In the genomic region with DNA sequence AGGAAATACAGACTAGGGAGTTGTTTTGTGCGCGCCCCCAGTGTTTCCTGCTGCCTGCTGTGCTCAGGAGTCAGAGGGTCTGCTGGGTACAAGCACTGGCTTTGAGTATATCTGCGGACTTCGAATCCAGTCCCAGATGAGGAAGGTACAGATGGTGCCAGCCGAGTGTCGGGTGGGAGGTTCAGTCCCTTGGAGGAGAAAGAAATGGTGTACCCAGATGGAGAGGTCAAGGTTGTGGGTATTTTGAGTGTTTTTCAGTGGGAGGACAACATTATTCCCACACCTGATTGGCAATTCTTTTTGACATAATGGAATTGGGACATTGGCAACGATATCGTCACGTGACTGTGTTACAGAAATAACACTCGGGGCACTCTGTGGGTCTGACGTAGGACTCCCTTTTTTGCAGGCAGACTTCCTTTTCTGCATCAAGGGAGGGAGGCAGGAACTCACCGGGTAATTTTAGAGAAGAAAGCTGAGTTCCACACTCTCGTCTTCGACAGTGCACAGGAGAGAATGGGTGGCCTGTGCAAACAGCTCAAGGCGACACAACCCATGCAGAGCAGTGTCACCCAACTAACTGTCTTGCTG, we compare ENCODE assay signal across 21 mouse cellular contexts. TPM values are rescaled to one million over a fixed set of nuclear protein-coding genes. Genes with fewer than 3 reads are reported as not detected.
DNase-seq lines count a peak whose midpoint lies in the region; ATAC-seq lines count a peak whose summit lies in the region.
"Had no signal": no experiment of that assay in that cellular context is flagged by ENCODE, and none has a peak within 500 bp of the region (broad histone marks: within the 10 kb centered on the region; RNA-seq: fewer than 3 reads in every experiment).

No protein-coding gene starts in this region.

- no peaks in the 10 kb centered on the region for H3K27me3 ChIP-seq in hindbrain, embryonic 14.5 days (ENCODE audit: control insufficient read depth, insufficient read depth, low read length)
- H3K27me3 ChIP-seq: embryonic facial prominence, embryonic 12.5 days; heart, embryonic 15.5 days had no signal

- DNase-seq in layer of hippocampus, adult 9-11 months, result peak; percentile 23
- DNase-seq in layer of hippocampus, adult 8-10 months (ENCODE audit: low spot score in 2 of 2), result no peak
- peak; percentile 6 to 9 for DNase-seq in heart, postnatal 10 days
- DNase-seq in right cerebral cortex, postnatal 10 days (ENCODE audit: low spot score in 2 of 2), result peak; percentile 34 to 47
- no peak for DNase-seq in lung, adult 18-20 months
- no peak for DNase-seq in hindbrain, embryonic 14.5 days (ENCODE audit: low spot score)
- DNase-seq: adrenal gland, adult 2 months; cerebellum, adult 18-20 months; kidney, postnatal 10 days; liver, postnatal 0 days; lung, postnatal 36 days; thymus, adult 18-20 months had no signal

- no peak overlapping the region for H3K27ac ChIP-seq in hindbrain, embryonic 14.5 days
- H3K27ac ChIP-seq: embryonic facial prominence, embryonic 12.5 days; heart, embryonic 15.5 days had no signal

- WGBS in hindbrain, embryonic 14.5 days, result 87% methylated on average over 15 of the region's 15 CpGs

- H3K4me1 ChIP-seq in hindbrain, embryonic 14.5 days (replicated peaks; ENCODE audit: control insufficient read depth, insufficient read depth, low read length), result no peaks in the 10 kb centered on the region
- H3K4me1 ChIP-seq: embryonic facial prominence, embryonic 12.5 days; heart, embryonic 15.5 days had no signal

- H3K9me3 ChIP-seq in hindbrain, embryonic 14.5 days (ENCODE audit: control insufficient read depth, low read length), result no peaks in the 10 kb centered on the region
- H3K9me3 ChIP-seq: embryonic facial prominence, embryonic 12.5 days; heart, embryonic 15.5 days had no signal

- no peak overlapping the region for H3K4me2 ChIP-seq in hindbrain, embryonic 14.5 days (replicated peaks)
- H3K4me2 ChIP-seq: embryonic facial prominence, embryonic 12.5 days; heart, embryonic 15.5 days; midbrain, embryonic 11.5 days had no signal

- H3K9ac ChIP-seq in hindbrain, embryonic 14.5 days, result no peak overlapping the region
- H3K9ac ChIP-seq: embryonic facial prominence, embryonic 12.5 days; heart, embryonic 15.5 days; liver, postnatal 0 days had no signal

- ATAC-seq in granulocyte monocyte progenitor cell, adult 5-6 weeks (replicated peaks; ENCODE audit: poor library complexity, severe bottlenecking), result peak; percentile 62; the same call in 1 of the 2 replicates
- ATAC-seq in hindbrain, embryonic 14.5 days (ENCODE audit: low FRiP score), result no peak
- ATAC-seq: CD4-positive, CD25-positive, alpha-beta regulatory T cell, adult 4 months; liver, postnatal 0 days had no signal

- no peaks in the 10 kb centered on the region for H3K36me3 ChIP-seq in hindbrain, embryonic 14.5 days (replicated peaks; ENCODE audit: control insufficient read depth, insufficient read depth)
- H3K36me3 ChIP-seq: embryonic facial prominence, embryonic 12.5 days; heart, embryonic 15.5 days had no signal

- no peak overlapping the region for H3K4me3 ChIP-seq in hindbrain, embryonic 14.5 days (replicated peaks; ENCODE audit: low read length)
- H3K4me3 ChIP-seq: embryonic facial prominence, embryonic 12.5 days; heart, embryonic 15.5 days had no signal

- intact Hi-C loops in heart, postnatal 10 days (cut with DNase I), result loop anchor here (5.0 kb wide), 1 partner anchor 54 kb away; no protein-coding TSS in a partner anchor

RNA-seq across cellular contexts. Expression of a gene that starts 33.2 kb away (rescaled TPM):
- total RNA-seq in layer of hippocampus, adult 8-10 months (2022), result under 1 TPM in 1 of 4 experiments, not detected in 3; 0.31 TPM
- total RNA-seq in granulocyte monocyte progenitor cell, adult 5-6 weeks (2014; fragmentation: Nextera tagmentation), result not detected in 2 replicates
- total RNA-seq in granulocyte monocyte progenitor cell, adult 5-6 weeks (2017), result not detected in 2 replicates
- total RNA-seq in heart, postnatal 10 days (2021), result not detected
- polyA plus RNA-seq in hindbrain, embryonic 14.5 days (2014; fragmentation: Nextera tagmentation; extraction: Ambion mirVana), result not detected in 2 replicates
- total RNA-seq: adrenal gland, adult 2 months; layer of hippocampus, postnatal 14 days; MEL; neutrophil, adult 5-6 weeks had no signal
- polyA plus RNA-seq: adrenal gland, adult 2 months; CD4-positive, CD25-positive, alpha-beta regulatory T cell, adult 4 months; heart, embryonic 15.5 days; intestine, embryonic 14.5 days; midbrain, embryonic 11.5 days had no signal

Comparison
In these comparisons a context has a peak if more than half of its experiments do, and no peak if none do; other contexts are left out.
1. DNase-seq: peak in layer of hippocampus, adult 9-11 months (single experiment), heart, postnatal 10 days (2 of 2) and right cerebral cortex, postnatal 10 days (2 of 2); none in layer of hippocampus, adult 8-10 months (0 of 2), lung, adult 18-20 months (0 of 2) and hindbrain, embryonic 14.5 days (single experiment).